9 mouse cellular contexts compared by ENCODE assay signal in genomic region chr14:86781553-86782273, GRCm38 (mm10).
DNase-seq lines count a peak whose midpoint lies in the region; ATAC-seq and TF ChIP-seq lines count a peak whose summit lies in the region.
"Had no signal": no experiment of that assay in that cellular context is flagged by ENCODE, and none has a peak within 500 bp of the region (broad histone marks: within the 10 kb centered on the region; RNA-seq: fewer than 3 reads in every experiment).

No protein-coding gene starts in this region.

- H3K36me3 ChIP-seq in E14TG2a.4 (ENCODE audit: insufficient read depth, low read length) = no peaks in the 10 kb centered on the region
- no peaks in the 10 kb centered on the region for H3K36me3 ChIP-seq in embryonic facial prominence, embryonic 14.5 days (ENCODE audit: control insufficient read depth, insufficient read depth, low read length)
- H3K36me3 ChIP-seq: embryonic facial prominence, embryonic 15.5 days had no signal

- peak; percentile 35; the same call in 1 of the 2 replicates for TF ChIP-seq CTCF in E14TG2a.4 (conservative IDR thresholded peaks at IDR 0.05; ENCODE audit: low read length)
- peak; percentile 42; the same call in 1 of the 2 replicates for TF ChIP-seq CTCF in lung, adult 2 months (IDR thresholded peaks at IDR 0.05; ENCODE audit: insufficient read depth, low read length)

- WGBS in embryonic facial prominence, embryonic 14.5 days = 63% methylated on average over 6 of the region's 6 CpGs
- 44% methylated on average over 6 of the region's 6 CpGs for WGBS in lung, adult 2 months

- peak; percentile 8 to 12 for DNase-seq in kidney, adult 8-10 months
- no peak for DNase-seq in kidney, adult 18-20 months
- peak; percentile 28 to 63 for DNase-seq in adrenal gland, postnatal 36 days
- peak; percentile 68 for DNase-seq in embryonic facial prominence, embryonic 14.5 days (ENCODE audit: low spot score)
- DNase-seq in lung, adult 2 months = peak; percentile 3
- DNase-seq in telencephalon, adult 2 months (ENCODE audit: low read depth, low spot score) = peak; percentile 27

- no peaks in the 10 kb centered on the region for H3K9me3 ChIP-seq in E14TG2a.4 (ENCODE audit: low read length)
- H3K9me3 ChIP-seq in embryonic facial prominence, embryonic 14.5 days (ENCODE audit: control insufficient read depth, low read length) = no peaks in the 10 kb centered on the region
- H3K9me3 ChIP-seq: embryonic facial prominence, embryonic 15.5 days had no signal

- H3K27ac ChIP-seq in embryonic facial prominence, embryonic 14.5 days (replicated peaks; ENCODE audit: low read depth, low read length) = no peak overlapping the region
- H3K27ac ChIP-seq: embryonic facial prominence, embryonic 15.5 days had no signal

- no peak for TF ChIP-seq POLR2A in lung, adult 2 months (IDR thresholded peaks at IDR 0.05; ENCODE audit: borderline replicate concordance, extremely low read depth, low read depth, low read length)

- ATAC-seq in embryonic facial prominence, embryonic 14.5 days (ENCODE audit: low read depth) = no peak
- peak; percentile 86 for ATAC-seq in inflammation-experienced regulatory T-cells, adult 6 months

- H3K9ac ChIP-seq in embryonic facial prominence, embryonic 14.5 days (ENCODE audit: low read depth, low read length) = no peak overlapping the region
- H3K9ac ChIP-seq: embryonic facial prominence, embryonic 15.5 days had no signal

- H3K4me3 ChIP-seq in E14TG2a.4 (replicated peaks; ENCODE audit: low read length) = no peak overlapping the region
- H3K4me3 ChIP-seq in embryonic facial prominence, embryonic 14.5 days (ENCODE audit: low read depth, low read length) = no peak overlapping the region
- no peak overlapping the region for H3K4me3 ChIP-seq in lung, adult 2 months (replicated peaks; ENCODE audit: extremely low read depth, low read depth, low read length)
- H3K4me3 ChIP-seq: embryonic facial prominence, embryonic 15.5 days had no signal

- no peaks in the 10 kb centered on the region; the same call in 1 of the 2 replicates for H3K4me1 ChIP-seq in E14TG2a.4 (replicated peaks; ENCODE audit: low read depth, low read length)
- no peaks in the 10 kb centered on the region for H3K4me1 ChIP-seq in embryonic facial prominence, embryonic 14.5 days (ENCODE audit: control insufficient read depth, insufficient read depth, low read length)
- no peaks in the 10 kb centered on the region for H3K4me1 ChIP-seq in lung, adult 2 months (ENCODE audit: control insufficient read depth, insufficient read depth, low read length)
- H3K4me1 ChIP-seq: embryonic facial prominence, embryonic 15.5 days had no signal

- H3K27me3 ChIP-seq in E14TG2a.4 (ENCODE audit: insufficient read depth, low read length) = no peaks in the 10 kb centered on the region
- no peaks in the 10 kb centered on the region for H3K27me3 ChIP-seq in embryonic facial prominence, embryonic 14.5 days (replicated peaks; ENCODE audit: control insufficient read depth, insufficient read depth, low read length)
- H3K27me3 ChIP-seq: embryonic facial prominence, embryonic 15.5 days had no signal

- H3K4me2 ChIP-seq in embryonic facial prominence, embryonic 14.5 days (ENCODE audit: low read depth, low read length) = no peak overlapping the region
- H3K4me2 ChIP-seq: embryonic facial prominence, embryonic 15.5 days had no signal
